Mouse (Mus musculus) thymus, adult 2 months (tissue): Measurements from ENCODE around the gene Bcl9l.
"Not testable (repeated sequence)": the region's sequence is repeated elsewhere in the genome, so short reads cannot be mapped to it uniquely, and the experiment has no call there.

Experiments used
- CTCF ChIP-seq: fragments of 200-500 bp; IDR thresholded peaks from 2 replicates; pipeline ENCODE4 v1.5.1; 2012; ENCODE audit warnings: mild to moderate bottlenecking, control low read depth, low read length, moderate library complexity, borderline replicate concordance; ENCODE audit not compliant: control insufficient read depth, poor library complexity, insufficient read depth; ENCODE audit errors: extremely low read depth
- POLR2A ChIP-seq: fragments of 200-500 bp; IDR thresholded peaks from 2 replicates; pipeline ENCODE4 v1.6.1; 2012; ENCODE audit warnings: mild to moderate bottlenecking, low read length, control low read depth, moderate library complexity; ENCODE audit not compliant: control insufficient read depth, poor library complexity, insufficient read depth; ENCODE audit errors: extremely low read depth

- not testable (repeated sequence) for TF ChIP-seq CTCF, POLR2A
Observed at GRCm38 (mm10) chr9:44444402-44445025, 38.1 kb upstream of the Bcl9l start.
